Mouse (Mus musculus) megakaryocyte, embryonic 14.5 days (primary cell): ENCODE data around the gene Sytl2.

ENCODE experiments used
- FLI1 ChIP-seq: IDR thresholded peaks from 2 replicates; pipeline ENCODE4 v1.6.1; 2012; ENCODE audit warnings: low read length, inconsistent platforms, mixed read lengths
- GATA1 ChIP-seq: IDR thresholded peaks from 3 replicates; pipeline ENCODE4 v1.6.1; 2012; ENCODE audit warnings: mixed read lengths, low read length, inconsistent platforms, borderline replicate concordance

- TF ChIP-seq GATA1 (no peak), FLI1 (no peak)
These were observed 125.0 kb downstream of the Sytl2 start for GRCm38 (mm10) chr7:90427006-90427405.
